Mouse (Mus musculus): ENCODE results near the gene Itprip. TPM values are rescaled to one million over a fixed set of nuclear protein-coding genes. Genes with fewer than 3 reads are reported as not detected.

Gene Itprip
- total RNA-seq, 2 experiments from 2014 or later = 0.94 to 1.1 TPM

GRCm38 (mm10) chr19:47891562-47892312 lies 27.4 kb downstream of the Itprip start:
- intact Hi-C loops (cut with DNase I) = no loop called here
- no peak for DNase-seq (ENCODE audit: low spot score in 2 of 2)

- intact Hi-C loops (cut with DNase I) = no loop called here
- no peak for DNase-seq (ENCODE audit: low spot score in 2 of 2)
These were observed 28.5 kb downstream of the Itprip start for GRCm38 (mm10) chr19:47890489-47891130.

GRCm38 (mm10) chr19:47888037-47888436 lies 31.1 kb downstream of the Itprip start:
- intact Hi-C loops (cut with DNase I) = no loop called here

GRCm38 (mm10) chr19:47887417-47887816 lies 31.7 kb downstream of the Itprip start:
- DNase-seq (ENCODE audit: low spot score in 2 of 2) = peak in 1 of 2 experiments; percentile 31
- intact Hi-C loops (cut with DNase I) = no loop called here

More at GRCm38 (mm10) chr19:47888037-47888436, 31.1 kb downstream of the Itprip start:
- DNase-seq (ENCODE audit: low spot score in 2 of 2) = no peak

GRCm38 (mm10) chr19:47886617-47887016 lies 32.5 kb downstream of the Itprip start:
- intact Hi-C loops (cut with DNase I) = no loop called here
- DNase-seq (ENCODE audit: low spot score in 2 of 2) = no peak

- DNase-seq (ENCODE audit: low spot score in 2 of 2) = no peak
- intact Hi-C loops (cut with DNase I) = no loop called here
These were observed 33.2 kb downstream of the Itprip start for GRCm38 (mm10) chr19:47885886-47886285.

GRCm38 (mm10) chr19:47885191-47885743 lies 33.8 kb downstream of the Itprip start:
- intact Hi-C loops (cut with DNase I) = no loop called here

GRCm38 (mm10) chr19:47884296-47885085 lies 34.6 kb downstream of the Itprip start:
- intact Hi-C loops (cut with DNase I) = loop anchor here (5.0 kb wide), 1 partner anchor 33 kb away; the partner anchor contains the start of genes Cfap43 and Itprip
- DNase-seq (ENCODE audit: low spot score in 2 of 2) = no peak

More at GRCm38 (mm10) chr19:47885191-47885743, 33.8 kb downstream of the Itprip start:
- no peak for DNase-seq (ENCODE audit: low spot score in 2 of 2)

GRCm38 (mm10) chr19:47882882-47883254 lies 36.2 kb downstream of the Itprip start:
- intact Hi-C loops (cut with DNase I) = loop anchor here (1.0 to 5.0 kb wide), 2 partner anchors 34 to 49 kb away; partner anchors contain the start of genes Cfap43 and Itprip
- no peak for DNase-seq (ENCODE audit: low spot score in 2 of 2)

GRCm38 (mm10) chr19:47882151-47882881 lies 36.8 kb downstream of the Itprip start:
- intact Hi-C loops (cut with DNase I) = loop anchor here (1.0 to 5.0 kb wide), 2 partner anchors 35 to 50 kb away; partner anchors contain the start of genes Cfap43 and Itprip
- peak; percentile 71 to 84 for DNase-seq (ENCODE audit: low spot score in 2 of 2)

- DNase-seq (ENCODE audit: low spot score in 2 of 2) = no peak
- intact Hi-C loops (cut with DNase I) = loop anchor here (5.0 kb wide), 1 partner anchor 36 kb away; the partner anchor contains the start of genes Cfap43 and Itprip
These were observed 37.6 kb downstream of the Itprip start for GRCm38 (mm10) chr19:47881538-47881937.

- no peak for DNase-seq (ENCODE audit: low spot score in 2 of 2)
- intact Hi-C loops (cut with DNase I) = no loop called here
These were observed 42.8 kb downstream of the Itprip start for GRCm38 (mm10) chr19:47876252-47876651.

- intact Hi-C loops (cut with DNase I) = no loop called here
- peak in 1 of 2 experiments; percentile 19 for DNase-seq (ENCODE audit: low spot score in 2 of 2)
These were observed 47.6 kb downstream of the Itprip start for GRCm38 (mm10) chr19:47871515-47871914.

GRCm38 (mm10) chr19:47870102-47870666 lies 48.9 kb downstream of the Itprip start:
- intact Hi-C loops (cut with DNase I) = no loop called here
- no peak for DNase-seq (ENCODE audit: low spot score in 2 of 2)

- no peak for DNase-seq (ENCODE audit: low spot score in 2 of 2)
- intact Hi-C loops (cut with DNase I) = no loop called here
These were observed 49.6 kb downstream of the Itprip start for GRCm38 (mm10) chr19:47869516-47869915.

- intact Hi-C loops (cut with DNase I) = no loop called here
- DNase-seq (ENCODE audit: low spot score in 2 of 2) = no peak
These were observed 50.1 kb downstream of the Itprip start for GRCm38 (mm10) chr19:47868951-47869350.

- no peak for DNase-seq (ENCODE audit: low spot score in 2 of 2)
- intact Hi-C loops (cut with DNase I) = no loop called here
These were observed 51.4 kb downstream of the Itprip start for GRCm38 (mm10) chr19:47867628-47868175.

GRCm38 (mm10) chr19:47865353-47865947 lies 53.6 kb downstream of the Itprip start, which contains the start of gene Gsto2:
Gene Gsto2 (plus strand): TSS chr19:47865534.
- peak; percentile 95 to 96 for DNase-seq (ENCODE audit: low spot score in 2 of 2)

More at GRCm38 (mm10) chr19:47865353-47865947, 53.6 kb downstream of the Itprip start, which contains the start of gene Gsto2:
- intact Hi-C loops (cut with DNase I) = loop anchor here (1.0 kb wide), 1 partner anchor 10 kb away; no protein-coding TSS in a partner anchor
